Mouse (Mus musculus): ENCODE data around the gene Mgrn1. TPM values are rescaled to one million over a fixed set of nuclear protein-coding genes. Genes with fewer than 3 reads are reported as not detected.

Mgrn1 gene
- total and polyA plus RNA-seq, 3 experiments: 8.4 to 25.0 TPM; not detected in 1

- H3K27me3 ChIP-seq (ENCODE audit: control insufficient read depth in 1 of 2, insufficient read depth in 2 of 2, low read length in 2 of 2): no peaks in the 10 kb centered on the region
- no peaks in the 10 kb centered on the region for H3K9me3 ChIP-seq (replicated peaks; ENCODE audit: insufficient read depth, low read length)
- peaks cover 12% of the 10 kb centered on the region; the same call in 1 of the 2 replicates for H3K79me2 ChIP-seq (ENCODE audit: control insufficient read depth, insufficient read depth, low read length, poor library complexity)
- no peak overlapping the region for H3K27ac ChIP-seq (ENCODE audit: control insufficient read depth, low read depth, low read length)
- peaks cover 0 to 4% of the 10 kb centered on the region in 2 experiments; a peak in 2 of 4 replicates for H3K36me3 ChIP-seq (ENCODE audit: control insufficient read depth in 1 of 2, insufficient read depth in 2 of 2, low read length in 2 of 2)
- no peak for DNase-seq (ENCODE audit: low read depth, low spot score)
- no peak overlapping the region for H3K4me3 ChIP-seq (ENCODE audit: control insufficient read depth in 1 of 2, insufficient read depth in 1 of 2, low read depth in 2 of 2, low read length in 2 of 2)
- H3K4me1 ChIP-seq (ENCODE audit: control insufficient read depth in 1 of 2, insufficient read depth in 2 of 2, low read length in 2 of 2): peaks cover 0 to 26% of the 10 kb centered on the region in 2 experiments; a peak in 2 of 4 replicates
- TF ChIP-seq MAX (IDR thresholded peaks at IDR 0.05; ENCODE audit: low read length) (no peak), TBP (IDR thresholded peaks at IDR 0.05; ENCODE audit: low read depth, low read length) (no peak), MAZ (IDR thresholded peaks at IDR 0.05; ENCODE audit: low read depth, low read length) (no peak), TAL1 (IDR thresholded peaks at IDR 0.05; ENCODE audit: low read length) (no peak), MXI1 (IDR thresholded peaks at IDR 0.05; ENCODE audit: low read depth, low read length) (no peak), MEF2A (IDR thresholded peaks at IDR 0.05; ENCODE audit: extremely low read depth, insufficient replicate concordance, low read depth, low read length, poor library complexity, severe bottlenecking) (no peak), BHLHE40 (IDR thresholded peaks at IDR 0.05; ENCODE audit: borderline replicate concordance, low read depth, low read length) (no peak), POLR2A (IDR thresholded peaks at IDR 0.05; ENCODE audit: control insufficient read depth in 1 of 2, insufficient read depth in 1 of 2, low read depth in 1 of 2, low read length in 2 of 2, poor library complexity in 1 of 2) (no peak), TCF12 (IDR thresholded peaks at IDR 0.05; ENCODE audit: low read depth, low read length) (no peak), GATA1 (IDR thresholded peaks at IDR 0.05; ENCODE audit: low read depth, low read length) (no peak), NELFE (IDR thresholded peaks at IDR 0.05; ENCODE audit: low read depth, low read length) (no peak), ELF1 (IDR thresholded peaks at IDR 0.05; ENCODE audit: low read depth, low read length) (no peak), ETS1 (IDR thresholded peaks at IDR 0.05; ENCODE audit: low read depth, low read length) (no peak), ZMIZ1 (IDR thresholded peaks at IDR 0.05; ENCODE audit: low read depth, low read length) (no peak), KAT2A (conservative IDR thresholded peaks at IDR 0.05; ENCODE audit: low read depth, low read length) (no peak), POLR2AphosphoS5 (IDR thresholded peaks at IDR 0.05; ENCODE audit: borderline replicate concordance, low read depth, low read length) (no peak), GABPA (IDR thresholded peaks at IDR 0.05; ENCODE audit: low read depth, low read length) (no peak), SMC3 (IDR thresholded peaks at IDR 0.05; ENCODE audit: low read depth, low read length) (no peak), MAFK (IDR thresholded peaks at IDR 0.05; ENCODE audit: borderline replicate concordance, low read depth, low read length) (no peak)
- no peak overlapping the region; the same call in 1 of the 2 replicates for H3K9ac ChIP-seq (ENCODE audit: control insufficient read depth, low read depth, low read length, poor library complexity, severe bottlenecking)
Observed at GRCm38 (mm10) chr16:4884930-4885329, 1.1 kb upstream of the Mgrn1 start.

DNA sequence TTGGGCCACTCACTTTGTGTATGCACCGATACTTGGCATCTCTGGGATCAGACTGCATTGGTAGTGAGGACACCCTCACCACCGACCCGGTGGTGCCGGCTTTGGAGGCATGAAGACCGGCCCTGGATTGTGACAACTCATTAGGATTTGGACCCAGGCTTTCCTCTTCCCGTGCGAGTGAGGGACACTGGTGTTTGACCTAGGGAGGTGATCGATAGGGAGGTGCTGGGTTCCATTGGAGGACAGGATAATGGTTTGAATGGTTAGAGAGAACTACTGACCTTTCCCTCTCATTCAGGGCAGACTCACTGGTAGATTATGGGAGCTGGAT lies 606 bp downstream of the Mgrn1 start:
- peak overlapping the region; percentile 38; the same call in 1 of the 2 replicates for H3K27ac ChIP-seq (ENCODE audit: control insufficient read depth, low read depth, low read length)

More for the DNA sequence above, 606 bp downstream of the Mgrn1 start:
- Histone ChIP-seq H3K4me3 (ENCODE audit: control insufficient read depth in 1 of 2, insufficient read depth in 1 of 2, low read depth in 2 of 2, low read length in 2 of 2) (peak overlapping the region; percentile 83 to 94), H3K27me3 (ENCODE audit: control insufficient read depth in 1 of 2, insufficient read depth in 2 of 2, low read length in 2 of 2) (no peaks in the 10 kb centered on the region), H3K79me2 (ENCODE audit: control insufficient read depth, insufficient read depth, low read length, poor library complexity) (peaks cover 12% of the 10 kb centered on the region; the same call in 1 of the 2 replicates), H3K4me1 (ENCODE audit: control insufficient read depth in 1 of 2, insufficient read depth in 2 of 2, low read length in 2 of 2) (peaks cover 0 to 23% of the 10 kb centered on the region in 2 experiments; a peak in 2 of 4 replicates), H3K36me3 (ENCODE audit: control insufficient read depth in 1 of 2, insufficient read depth in 2 of 2, low read length in 2 of 2) (peaks cover 0 to 4% of the 10 kb centered on the region in 2 experiments; a peak in 3 of 4 replicates), H3K9me3 (replicated peaks; ENCODE audit: insufficient read depth, low read length) (no peaks in the 10 kb centered on the region), H3K9ac (ENCODE audit: control insufficient read depth, low read depth, low read length, poor library complexity, severe bottlenecking) (peak overlapping the region; percentile 91)
- no peak for DNase-seq (ENCODE audit: low read depth, low spot score)
- no peak for TF ChIP-seq HCFC1 (IDR thresholded peaks at IDR 0.05; ENCODE audit: low read depth, low read length)
- TF ChIP-seq SIN3A (IDR thresholded peaks at IDR 0.05; ENCODE audit: low read length): peak; percentile 18; the same call in 1 of the 2 replicates
- TF ChIP-seq POLR2A (IDR thresholded peaks at IDR 0.05; ENCODE audit: control insufficient read depth in 1 of 2, insufficient read depth in 1 of 2, low read depth in 1 of 2, low read length in 2 of 2, poor library complexity in 1 of 2): no peak
- no peak for TF ChIP-seq ZNF384 (IDR thresholded peaks at IDR 0.05; ENCODE audit: low read depth, low read length)
- TF ChIP-seq MXI1 (IDR thresholded peaks at IDR 0.05; ENCODE audit: low read depth, low read length): peak; percentile 22
- TF ChIP-seq NRF1 (IDR thresholded peaks at IDR 0.05; ENCODE audit: insufficient read depth, low read depth, low read length, poor library complexity, severe bottlenecking): no peak
